Mouse (Mus musculus) embryonic facial prominence, embryonic 14.5 days (tissue): ENCODE results near the gene Acad10. TPM values are rescaled to one million over a fixed set of nuclear protein-coding genes. Genes with fewer than 3 reads are reported as not detected.

Experiments used
- ATAC-seq: fragments of 200-750 bp; cut with Nextera tagmentation; 2 replicates; pipeline ENCODE4 v1.8.0; 2017; ENCODE audit warnings: low read depth, moderate number of reproducible peaks, moderate TSS enrichment
- DNase-seq: peaks from one replicate; pipeline ENCODE4 v3.0.0-alpha.2; 2015; ENCODE audit warnings: low spot score
- H3K27ac ChIP-seq: fragments of 300-500 bp; sonication (generic); replicated peaks from 2 replicates; pipeline ENCODE4 v1.5.1; 2014; ENCODE audit warnings: low read depth, mild to moderate bottlenecking, low read length, moderate library complexity
- H3K27me3 ChIP-seq: fragments of 300-500 bp; sonication (generic); replicated peaks from 2 replicates; pipeline ENCODE4 v1.6.1; 2014; ENCODE audit warnings: low read length; ENCODE audit not compliant: control insufficient read depth, insufficient read depth
- H3K36me3 ChIP-seq: fragments of 300-500 bp; sonication (generic); 2 replicates; pipeline ENCODE4 v1.6.1; 2014; ENCODE audit warnings: low read length, mixed read lengths; ENCODE audit not compliant: control insufficient read depth, insufficient read depth
- H3K4me1 ChIP-seq: fragments of 300-500 bp; sonication (generic); 2 replicates; pipeline ENCODE4 v1.6.1; 2014; ENCODE audit warnings: antibody characterized with exemption, low read length; ENCODE audit not compliant: control insufficient read depth, insufficient read depth
- H3K4me2 ChIP-seq: fragments of 300-500 bp; sonication (generic); 2 replicates; pipeline ENCODE4 v1.6.1; 2014; ENCODE audit warnings: low read depth, mild to moderate bottlenecking, low read length, moderate library complexity, mixed read lengths
- H3K4me3 ChIP-seq: fragments of 300-500 bp; sonication (generic); 2 replicates; pipeline ENCODE4 v1.5.1; 2014; ENCODE audit warnings: low read depth, mild to moderate bottlenecking, low read length
- H3K9ac ChIP-seq: fragments of 300-500 bp; sonication (generic); 2 replicates; pipeline ENCODE4 v1.6.1; 2014; ENCODE audit warnings: low read depth, mild to moderate bottlenecking, low read length, moderate library complexity, mixed read lengths
- H3K9me3 ChIP-seq: fragments of 300-500 bp; sonication (generic); 2 replicates; pipeline ENCODE4 v1.6.1; 2016; ENCODE audit warnings: low read length; ENCODE audit not compliant: control insufficient read depth
- WGBS: fragments of 180-500 bp; shearing (Covaris S2); extraction: QIAGEN DNeasy Blood & Tissue Kit; methylation state at CpG from one replicate; pipeline ENCODE4 v1.1.7; 2014; 5-methylcytosine and 5-hydroxymethylcytosine counted together
- polyA plus RNA-seq: library from polyadenylated mRNA; unstranded; fragments of >200 nt; fragmentation: Nextera tagmentation; extraction: Ambion mirVana; gene quantifications from 2 replicates; pipeline ENCODE4 v1.2.1, GENCODE M21; 2014

Gene Acad10
- polyA plus RNA-seq: 1.6 and 2.1 TPM in 2 replicates

- no peaks in the 10 kb centered on the region for H3K9me3 ChIP-seq
- 3% methylated on average over 46 of the region's 85 CpGs for WGBS
- H3K4me1 ChIP-seq: peaks cover 10% of the 10 kb centered on the region
- peak within 1 kb of the TSS; percentile 93 for H3K9ac ChIP-seq
- peaks cover 32% of the 10 kb centered on the region for H3K36me3 ChIP-seq
- ATAC-seq: peak; percentile 91
- no peaks in the 10 kb centered on the region for H3K27me3 ChIP-seq
- DNase-seq: peak; percentile 94
- peak within 1 kb of the TSS; percentile 58 for H3K27ac ChIP-seq
- peak within 1 kb of the TSS; percentile 98 for H3K4me3 ChIP-seq
- H3K4me2 ChIP-seq: peak within 1 kb of the TSS; percentile 87
These were observed at the start of gene Acad10, which contains the start of gene Brap for GRCm38 (mm10) chr5:121660059-121660896. Acad10 (minus strand) TSS chr5:121660514. Brap (plus strand) TSS chr5:121660563.

DNA sequence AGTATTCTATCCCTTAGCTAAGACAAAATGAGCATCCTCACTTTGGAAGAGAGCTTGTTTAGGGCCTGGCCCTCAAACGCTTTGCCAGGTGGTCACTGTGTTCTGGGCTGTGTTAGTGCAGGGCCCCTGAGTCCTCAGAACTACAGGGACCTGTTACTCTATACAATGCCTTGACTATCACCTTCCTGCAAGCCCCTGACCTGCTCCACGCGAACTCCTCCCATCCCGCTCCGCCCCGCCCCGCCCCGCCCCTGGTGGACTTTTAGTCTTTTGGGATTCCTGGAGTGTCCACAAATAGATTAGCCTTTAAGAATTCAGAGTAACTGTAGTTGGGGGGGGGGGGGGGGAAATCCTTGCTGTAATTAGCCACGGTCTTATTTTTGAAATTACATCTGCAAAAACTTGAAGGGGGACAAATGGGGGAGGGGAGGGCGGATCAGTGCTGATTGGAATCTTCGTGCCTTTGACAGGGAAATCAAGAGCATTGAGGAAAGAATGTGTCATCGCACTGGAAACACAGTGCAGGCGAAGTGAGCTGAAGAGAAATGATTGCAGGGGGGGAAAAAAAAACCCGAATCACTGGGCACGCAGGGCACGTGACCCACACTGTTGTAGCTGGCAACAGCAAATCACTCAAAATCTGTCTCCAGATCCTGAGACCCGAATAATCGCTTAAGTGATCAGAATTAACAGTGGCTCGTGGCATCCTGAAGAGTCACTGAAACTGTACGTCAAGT, 44.4 kb upstream of the Acad10 start:
- H3K9ac ChIP-seq: no peak overlapping the region

DNA sequence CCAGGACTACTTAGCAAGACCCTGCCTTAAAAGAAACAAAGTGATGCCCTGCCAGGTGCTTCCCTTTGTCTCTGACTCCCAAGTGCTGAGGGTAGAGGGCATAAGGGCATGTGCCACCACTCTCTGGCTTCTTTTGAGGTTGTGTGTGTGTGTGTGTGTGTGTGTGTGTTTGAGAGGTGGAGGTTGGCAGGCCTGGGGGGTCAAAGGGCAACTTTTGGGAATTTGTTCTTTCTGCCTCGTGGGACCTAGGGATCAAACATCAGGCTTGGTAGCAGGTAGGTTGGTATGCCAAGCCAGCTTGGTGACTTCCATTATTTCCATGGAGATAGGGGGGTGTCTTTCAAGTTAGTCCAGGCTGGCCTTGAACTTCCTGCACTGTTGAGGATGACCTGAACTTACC, 43.0 kb upstream of the Acad10 start:
- Histone ChIP-seq H3K9ac (no peak overlapping the region), H3K4me3 (no peak overlapping the region), H3K27me3 (no peaks in the 10 kb centered on the region), H3K36me3 (no peaks in the 10 kb centered on the region), H3K9me3 (no peaks in the 10 kb centered on the region), H3K4me2 (no peak overlapping the region), H3K27ac (no peak overlapping the region), H3K4me1 (no peaks in the 10 kb centered on the region)
- 57% methylated on average over 1 of the region's 1 CpGs for WGBS
- ATAC-seq: no peak
- no peak for DNase-seq

More for the DNA sequence above, 44.4 kb upstream of the Acad10 start:
- H3K4me2 ChIP-seq: peak overlapping the region; percentile 56
- H3K9me3 ChIP-seq: no peaks in the 10 kb centered on the region
- H3K4me3 ChIP-seq: peak overlapping the region; percentile 23; the same call in 1 of the 2 replicates
- H3K4me1 ChIP-seq: no peaks in the 10 kb centered on the region
- peak; percentile 50 for DNase-seq
- no peak; the same call in 1 of the 2 replicates for ATAC-seq
- no peak overlapping the region for H3K27ac ChIP-seq
- H3K27me3 ChIP-seq: no peaks in the 10 kb centered on the region
- 9% methylated on average over 20 of the region's 20 CpGs for WGBS
- no peaks in the 10 kb centered on the region for H3K36me3 ChIP-seq

DNA sequence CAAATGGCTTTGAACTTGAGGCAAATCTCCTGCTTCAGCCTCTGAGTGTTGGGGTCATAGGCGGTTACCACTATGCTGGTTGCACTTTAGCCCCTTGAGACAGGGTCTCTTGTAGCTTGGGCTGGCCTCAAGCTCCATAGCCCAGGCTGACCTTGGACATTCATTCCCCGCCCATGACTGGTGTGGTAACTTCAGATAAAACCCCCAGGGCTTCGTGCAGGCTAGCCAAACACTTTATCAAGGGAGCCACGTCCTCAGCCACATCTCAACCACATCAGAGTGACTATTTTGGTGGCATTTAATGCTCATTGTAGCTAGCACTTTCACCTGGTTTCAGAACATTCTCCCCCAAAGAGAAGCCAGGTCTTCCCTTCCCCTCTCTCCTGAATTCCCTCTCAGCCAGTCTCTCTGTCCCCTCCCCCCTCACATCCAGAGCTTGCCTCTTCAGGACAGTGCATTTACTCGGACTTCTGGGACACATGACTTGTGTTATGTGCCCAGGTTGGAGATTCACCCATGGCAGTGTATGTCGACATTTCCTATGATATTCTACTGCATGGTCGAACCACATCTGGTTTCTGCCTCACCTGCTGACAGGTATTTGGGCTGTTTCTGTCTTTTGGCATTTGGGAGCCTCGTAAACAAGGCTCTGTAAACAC, 40.9 kb upstream of the Acad10 start:
- DNase-seq (no peak), ATAC-seq (no peak)
- Histone ChIP-seq H3K27me3 (no peaks in the 10 kb centered on the region), H3K36me3 (no peaks in the 10 kb centered on the region), H3K9me3 (no peaks in the 10 kb centered on the region), H3K4me1 (no peaks in the 10 kb centered on the region), H3K27ac (no peak overlapping the region), H3K4me2 (no peak overlapping the region), H3K4me3 (no peak overlapping the region), H3K9ac (no peak overlapping the region)
- 60% methylated on average over 8 of the region's 8 CpGs for whole genome bisulfite sequencing

DNA sequence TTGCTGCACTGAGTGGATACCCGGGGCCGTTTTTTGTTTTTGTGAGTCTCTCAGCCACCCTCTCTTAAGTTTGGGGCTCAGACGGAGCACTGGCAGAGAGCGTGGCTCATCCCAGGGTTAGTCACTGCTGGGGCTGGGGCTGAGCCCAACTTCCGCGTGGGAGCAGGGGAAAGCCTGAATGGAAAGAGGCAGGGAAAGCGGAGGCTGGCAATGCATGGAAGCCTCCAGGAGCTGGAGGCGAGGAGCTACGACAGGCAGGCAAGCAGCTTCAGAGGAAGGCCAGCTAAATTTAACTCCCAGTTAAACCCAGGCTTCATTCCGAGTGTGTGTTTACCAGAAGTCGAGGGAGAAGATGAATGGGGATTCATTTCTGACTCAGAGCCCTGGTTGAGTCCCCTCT, 40.2 kb upstream of the Acad10 start:
- ATAC-seq: no peak
- H3K4me1 ChIP-seq: no peaks in the 10 kb centered on the region

DNA sequence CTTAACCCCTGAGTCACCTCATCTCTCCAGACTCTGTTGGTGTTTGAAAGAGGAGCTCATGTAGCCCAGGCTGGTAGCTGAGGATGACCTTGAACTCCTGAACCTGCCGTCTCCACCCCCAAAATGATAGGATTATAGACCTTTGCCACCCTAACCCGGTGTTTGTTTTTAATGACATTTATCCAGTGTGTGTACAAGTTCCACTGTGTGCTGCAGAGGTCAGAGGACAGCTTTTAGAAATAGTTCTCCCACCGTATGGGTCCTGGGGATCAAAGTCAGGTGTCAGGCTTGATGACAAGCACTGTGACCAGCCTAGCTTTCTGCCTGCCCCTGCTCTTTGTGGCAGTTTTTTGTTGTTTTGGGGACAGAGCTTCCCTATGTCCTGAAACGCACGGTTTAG, 39.6 kb upstream of the Acad10 start:
- H3K27me3 ChIP-seq: no peaks in the 10 kb centered on the region
- 35% methylated on average over 5 of the region's 5 CpGs for WGBS
- H3K9ac ChIP-seq: no peak overlapping the region
- DNase-seq (no peak), ATAC-seq (no peak)
- H3K9me3 ChIP-seq: no peaks in the 10 kb centered on the region
- H3K36me3 ChIP-seq: no peaks in the 10 kb centered on the region
- H3K4me1 ChIP-seq: no peaks in the 10 kb centered on the region
- no peak overlapping the region for H3K4me2 ChIP-seq
- H3K27ac ChIP-seq: no peak overlapping the region
- no peak overlapping the region for H3K4me3 ChIP-seq

More for the DNA sequence above, 40.2 kb upstream of the Acad10 start:
- Histone ChIP-seq H3K27ac (no peak overlapping the region), H3K9ac (0 out of 2 replicates have a peak overlapping the region, but pooled peaks have one; percentile 22), H3K4me3 (no peak overlapping the region), H3K27me3 (no peaks in the 10 kb centered on the region), H3K4me2 (0 out of 2 replicates have a peak overlapping the region, but pooled peaks have one; percentile 18), H3K9me3 (no peaks in the 10 kb centered on the region), H3K36me3 (no peaks in the 10 kb centered on the region)
- WGBS: 19% methylated on average over 11 of the region's 11 CpGs
- DNase-seq: no peak

DNA sequence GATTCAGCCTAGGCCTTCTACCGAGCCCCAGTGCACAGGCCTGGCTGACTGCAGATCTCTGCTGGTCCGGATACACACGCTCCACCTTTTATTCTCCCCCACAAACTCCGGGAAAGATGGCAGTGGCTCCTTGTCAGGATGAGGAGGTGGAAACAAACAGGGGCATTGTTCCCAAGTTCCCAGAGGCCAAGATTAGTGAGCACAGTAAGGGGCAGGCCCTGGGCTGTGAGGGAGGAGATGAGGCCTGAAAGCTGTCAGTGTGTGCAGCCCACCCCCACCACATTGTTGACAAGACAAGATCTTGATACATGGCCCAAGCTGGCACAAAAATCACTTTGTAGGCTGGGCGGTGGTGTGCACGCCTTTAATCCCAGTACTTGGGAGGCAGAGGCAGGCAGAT, 36.4 kb upstream of the Acad10 start:
- Histone ChIP-seq H3K4me3 (no peak overlapping the region), H3K4me2 (no peak overlapping the region), H3K27ac (no peak overlapping the region), H3K27me3 (no peaks in the 10 kb centered on the region), H3K4me1 (no peaks in the 10 kb centered on the region), H3K9me3 (no peaks in the 10 kb centered on the region), H3K36me3 (no peaks in the 10 kb centered on the region), H3K9ac (no peak overlapping the region)
- ATAC-seq: no peak
- no peak for DNase-seq
- 43% methylated on average over 6 of the region's 6 CpGs for WGBS

DNA sequence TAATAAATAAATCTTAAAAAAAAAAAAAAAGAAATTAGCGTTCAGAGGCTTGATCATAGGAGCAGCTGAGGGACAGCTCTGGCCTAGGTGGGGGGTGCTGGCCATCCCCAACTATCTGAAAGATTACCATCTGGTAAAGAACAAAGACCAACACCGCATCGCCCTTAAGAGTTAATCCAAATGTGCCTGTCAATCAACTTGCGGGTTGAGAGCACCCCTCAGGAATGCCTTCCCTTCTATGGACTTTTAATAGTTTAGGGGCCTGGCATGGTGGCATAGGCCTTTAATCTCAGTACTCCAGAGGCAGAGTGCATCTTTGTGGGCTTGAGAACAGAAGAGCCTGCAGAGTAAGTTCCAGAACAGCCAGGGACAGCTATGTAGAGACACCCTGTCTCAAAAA, 32.6 kb upstream of the Acad10 start:
- no peak overlapping the region for H3K27ac ChIP-seq
- ATAC-seq (no peak), DNase-seq (peak; percentile 27)
- 0 out of 2 replicates have a peak, but pooled peaks cover 5% of the 10 kb centered on the region for H3K4me1 ChIP-seq
- H3K9ac ChIP-seq: no peak overlapping the region
- no peaks in the 10 kb centered on the region for H3K9me3 ChIP-seq
- no peaks in the 10 kb centered on the region for H3K36me3 ChIP-seq
- no peak overlapping the region for H3K4me3 ChIP-seq
- no peaks in the 10 kb centered on the region for H3K27me3 ChIP-seq
- WGBS: 67% methylated on average over 4 of the region's 4 CpGs
- no peak overlapping the region for H3K4me2 ChIP-seq
